Mouse (Mus musculus) stomach, embryonic 16.5 days (tissue): ENCODE measurements around the gene Agap1. TPM values are rescaled to one million over a fixed set of nuclear protein-coding genes. Genes with fewer than 3 reads are reported as not detected.

ENCODE experiments used
- ATAC-seq: fragments of 200-750 bp; cut with Nextera tagmentation; 2 replicates; pipeline ENCODE4 v1.8.0; 2017; ENCODE audit warnings: moderate number of reproducible peaks, moderate TSS enrichment; ENCODE audit not compliant: insufficient read depth, low FRiP score
- H3K27ac ChIP-seq: fragments of 300-500 bp; sonication (generic); 2 replicates; pipeline ENCODE4 v1.5.1; 2014; ENCODE audit warnings: low read length
- H3K27me3 ChIP-seq: fragments of 300-500 bp; sonication (generic); 2 replicates; pipeline ENCODE4 v1.6.1; 2014; ENCODE audit warnings: low read length, control low read depth, mixed read lengths; ENCODE audit not compliant: control insufficient read depth, insufficient read depth
- H3K36me3 ChIP-seq: fragments of 300-500 bp; sonication (generic); 2 replicates; pipeline ENCODE4 v1.6.1; 2014; ENCODE audit warnings: low read length; ENCODE audit not compliant: control insufficient read depth, insufficient read depth
- H3K4me1 ChIP-seq: fragments of 300-500 bp; sonication (generic); 2 replicates; pipeline ENCODE4 v1.6.1; 2014; ENCODE audit warnings: low read length, control low read depth, mixed read lengths; ENCODE audit not compliant: control insufficient read depth, insufficient read depth
- H3K4me2 ChIP-seq: fragments of 300-500 bp; sonication (generic); 2 replicates; pipeline ENCODE4 v1.6.1; 2014; ENCODE audit warnings: low read depth, low read length, mixed read lengths
- H3K4me3 ChIP-seq: fragments of 300-500 bp; sonication (generic); replicated peaks from 2 replicates; pipeline ENCODE4 v1.5.1; 2014; ENCODE audit warnings: mild to moderate bottlenecking, low read length
- H3K9ac ChIP-seq: fragments of 300-500 bp; sonication (generic); 2 replicates; pipeline ENCODE4 v1.6.1; 2014; ENCODE audit warnings: low read length
- H3K9me3 ChIP-seq: fragments of 300-500 bp; sonication (generic); replicated peaks from 2 replicates; pipeline ENCODE4 v1.6.1; 2016; ENCODE audit warnings: low read length, control low read depth; ENCODE audit not compliant: control insufficient read depth
- WGBS: fragments of 180-500 bp; shearing (Covaris S2); extraction: QIAGEN DNeasy Blood & Tissue Kit; methylation state at CpG from one replicate; pipeline ENCODE4 v1.1.7; 2014; 5-methylcytosine and 5-hydroxymethylcytosine counted together
- polyA plus RNA-seq: library from polyadenylated mRNA; unstranded; fragments of >200 nt; fragmentation: Nextera tagmentation; extraction: Ambion mirVana; gene quantifications from 2 replicates; pipeline ENCODE4 v1.2.1, GENCODE M21; 2015

Gene Agap1
- polyA plus RNA-seq, 1 experiment from 2014 or later, result 5.8 TPM

GRCm38 (mm10) chr1:89674681-89675080 is 220.1 kb downstream of the Agap1 start:
- Histone ChIP-seq H3K36me3 (peaks cover 10% of the 10 kb centered on the region), H3K27ac (no peak overlapping the region), H3K27me3 (no peaks in the 10 kb centered on the region), H3K9ac (no peak overlapping the region), H3K4me2 (no peak overlapping the region), H3K9me3 (no peaks in the 10 kb centered on the region), H3K4me1 (no peaks in the 10 kb centered on the region), H3K4me3 (no peak overlapping the region)
- no peak for ATAC-seq
- WGBS, result 86% methylated on average over 9 of the region's 9 CpGs

- Histone ChIP-seq H3K4me3 (no peak overlapping the region), H3K9ac (no peak overlapping the region), H3K27me3 (no peaks in the 10 kb centered on the region), H3K27ac (no peak overlapping the region), H3K4me1 (no peaks in the 10 kb centered on the region), H3K4me2 (no peak overlapping the region), H3K36me3 (peaks cover 10% of the 10 kb centered on the region), H3K9me3 (no peaks in the 10 kb centered on the region)
- ATAC-seq, result no peak
- 66% methylated on average over 4 of the region's 4 CpGs for WGBS
Observed at GRCm38 (mm10) chr1:89676411-89676810, 221.8 kb downstream of the Agap1 start.

GRCm38 (mm10) chr1:89680673-89681072 is 226.1 kb downstream of the Agap1 start:
- no peaks in the 10 kb centered on the region for H3K36me3 ChIP-seq
- no peaks in the 10 kb centered on the region for H3K4me1 ChIP-seq
- 90% methylated on average over 7 of the region's 7 CpGs for WGBS
- no peak overlapping the region for H3K27ac ChIP-seq
- no peak for ATAC-seq
- no peak overlapping the region for H3K4me2 ChIP-seq
- no peaks in the 10 kb centered on the region for H3K9me3 ChIP-seq
- no peak overlapping the region for H3K9ac ChIP-seq
- no peak overlapping the region for H3K4me3 ChIP-seq
- H3K27me3 ChIP-seq, result no peaks in the 10 kb centered on the region

DNA sequence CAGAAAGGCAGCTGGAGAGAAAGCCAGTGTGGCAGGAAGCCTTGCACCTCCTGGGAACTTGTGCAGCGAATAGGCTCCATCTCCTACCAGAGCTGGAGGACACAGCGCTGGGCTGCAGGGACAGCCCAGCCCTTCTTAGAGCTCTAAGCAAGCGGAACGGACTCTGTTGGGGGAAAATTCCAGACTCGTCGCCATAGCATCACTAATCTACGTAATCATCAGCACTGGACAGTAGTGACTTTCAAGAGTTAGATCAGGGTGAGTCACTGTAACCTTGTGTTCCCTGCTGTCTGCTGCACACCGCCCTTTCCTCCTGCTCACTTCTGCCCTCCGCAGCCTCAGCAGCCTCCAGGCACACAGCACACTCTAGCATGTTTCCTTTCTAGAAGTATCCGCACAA is 234.3 kb downstream of the Agap1 start:
- Histone ChIP-seq H3K9me3 (no peaks in the 10 kb centered on the region), H3K27ac (no peak overlapping the region), H3K4me1 (no peaks in the 10 kb centered on the region), H3K27me3 (no peaks in the 10 kb centered on the region), H3K4me3 (no peak overlapping the region), H3K9ac (no peak overlapping the region), H3K36me3 (no peaks in the 10 kb centered on the region), H3K4me2 (no peak overlapping the region)
- 81% methylated on average over 10 of the region's 10 CpGs for WGBS
- no peak for ATAC-seq

DNA sequence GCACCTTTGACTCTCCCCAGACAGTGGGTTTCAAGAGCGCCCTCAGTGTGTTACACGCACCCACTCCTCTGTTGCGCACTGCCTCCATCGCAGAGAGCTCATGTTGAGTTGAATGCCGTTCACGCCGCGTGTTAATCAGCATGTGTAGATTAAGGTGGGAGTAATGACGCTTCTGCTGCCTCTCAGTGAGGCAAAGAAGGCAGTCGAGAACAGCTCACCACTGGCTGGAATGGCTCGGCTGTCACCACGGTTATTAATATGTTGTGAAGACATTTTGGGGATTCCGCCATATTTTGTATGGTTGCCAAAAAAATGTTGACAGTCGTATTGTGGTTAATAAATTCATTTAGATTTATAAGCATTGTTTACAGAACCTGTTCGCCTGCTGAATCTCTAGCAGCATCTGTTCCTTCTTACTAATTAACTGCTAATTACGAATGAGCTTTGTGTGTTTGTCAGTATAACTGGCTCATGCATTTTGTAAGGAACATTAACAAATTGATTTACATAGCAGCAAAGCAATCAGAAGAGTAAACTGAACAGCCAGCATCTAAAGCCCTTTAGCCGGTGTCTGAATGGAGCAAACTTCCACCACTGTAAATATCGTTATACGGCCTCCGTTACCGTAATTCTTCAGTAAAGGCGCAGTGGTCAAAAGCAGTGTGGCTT is 235.1 kb downstream of the Agap1 start:
- Histone ChIP-seq H3K9ac (no peak overlapping the region), H3K27me3 (no peaks in the 10 kb centered on the region), H3K27ac (no peak overlapping the region), H3K4me3 (no peak overlapping the region), H3K4me1 (no peaks in the 10 kb centered on the region), H3K36me3 (no peaks in the 10 kb centered on the region), H3K9me3 (no peaks in the 10 kb centered on the region), H3K4me2 (no peak overlapping the region)
- no peak for ATAC-seq
- WGBS, result 80% methylated on average over 22 of the region's 22 CpGs

GRCm38 (mm10) chr1:89691096-89691495 is 236.5 kb downstream of the Agap1 start:
- Histone ChIP-seq H3K9ac (no peak overlapping the region), H3K9me3 (no peaks in the 10 kb centered on the region), H3K27ac (no peak overlapping the region), H3K4me1 (no peaks in the 10 kb centered on the region), H3K27me3 (no peaks in the 10 kb centered on the region), H3K4me3 (no peak overlapping the region), H3K36me3 (no peaks in the 10 kb centered on the region), H3K4me2 (no peak overlapping the region)
- WGBS, result 27% methylated on average over 1 of the region's 1 CpGs
- ATAC-seq, result no peak

GRCm38 (mm10) chr1:89692420-89692819 is 237.8 kb downstream of the Agap1 start:
- Histone ChIP-seq H3K4me1 (no peaks in the 10 kb centered on the region), H3K4me3 (no peak overlapping the region), H3K27ac (no peak overlapping the region), H3K4me2 (no peak overlapping the region), H3K9ac (no peak overlapping the region), H3K36me3 (no peaks in the 10 kb centered on the region), H3K27me3 (no peaks in the 10 kb centered on the region), H3K9me3 (no peaks in the 10 kb centered on the region)
- ATAC-seq, result no peak
- 84% methylated on average over 12 of the region's 12 CpGs for WGBS

- Histone ChIP-seq H3K9me3 (no peaks in the 10 kb centered on the region), H3K27me3 (no peaks in the 10 kb centered on the region), H3K4me3 (no peak overlapping the region), H3K9ac (no peak overlapping the region), H3K36me3 (no peaks in the 10 kb centered on the region), H3K4me1 (no peaks in the 10 kb centered on the region), H3K27ac (no peak overlapping the region), H3K4me2 (no peak overlapping the region)
- 82% methylated on average over 5 of the region's 5 CpGs for WGBS
- no peak for ATAC-seq
Observed at GRCm38 (mm10) chr1:89694916-89695315, 240.3 kb downstream of the Agap1 start.

- no peaks in the 10 kb centered on the region for H3K9me3 ChIP-seq
- H3K9ac ChIP-seq, result no peak overlapping the region
- H3K36me3 ChIP-seq, result no peaks in the 10 kb centered on the region
- H3K27ac ChIP-seq, result no peak overlapping the region
- no peak overlapping the region for H3K4me3 ChIP-seq
- ATAC-seq, result no peak
- no peak overlapping the region for H3K4me2 ChIP-seq
- WGBS, result 84% methylated on average over 2 of the region's 2 CpGs
- no peaks in the 10 kb centered on the region for H3K4me1 ChIP-seq
- no peaks in the 10 kb centered on the region for H3K27me3 ChIP-seq
Observed at GRCm38 (mm10) chr1:89697241-89697640, 242.6 kb downstream of the Agap1 start.
